ENCODE assay signal across 7 mouse cellular contexts in the genomic region with DNA sequence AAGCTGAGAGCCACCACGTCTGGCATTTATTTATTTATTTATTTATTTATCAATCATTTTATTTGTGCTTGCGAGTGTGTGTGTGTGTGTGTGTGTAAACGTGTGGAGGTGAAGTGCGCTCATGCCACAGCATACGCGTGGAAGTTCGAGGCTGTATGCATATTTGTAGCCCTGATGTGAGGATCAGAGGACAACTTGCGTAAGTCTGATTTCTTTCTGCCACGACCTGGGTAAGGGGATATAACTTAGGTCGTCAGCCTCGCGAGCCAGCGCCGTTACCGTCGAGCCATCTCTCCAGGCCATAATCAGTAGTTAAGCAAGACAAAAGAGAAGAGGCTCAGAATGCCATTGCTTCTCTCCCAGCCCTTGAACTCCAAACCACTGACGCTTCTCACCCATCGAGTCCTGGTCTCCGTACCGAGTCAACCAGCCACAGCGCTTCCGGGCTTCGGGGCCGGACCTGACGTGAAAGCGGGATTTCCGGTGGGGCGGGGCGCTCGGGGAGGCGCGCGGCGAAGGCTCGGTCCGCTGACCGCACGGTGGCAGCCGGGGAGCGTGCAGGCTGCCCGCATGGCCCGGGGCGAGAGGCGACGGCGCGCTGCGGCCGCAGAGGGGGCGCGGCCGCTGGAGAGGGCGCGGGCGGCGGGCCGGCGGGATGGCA. TPM values are rescaled to one million over a fixed set of nuclear protein-coding genes. Genes with fewer than 3 reads are reported as not detected.
A peak's percentile ranks its signal among the peaks of the same experiment; 100 is the strongest.
DNase-seq lines count a peak whose midpoint lies in the region; ATAC-seq lines count a peak whose summit lies in the region.

A gene (plus strand): TSS at position 486 of the 661 bp plus-strand sequence.

- peak within 1 kb of the TSS; percentile 78 for H3K4me2 ChIP-seq in embryonic facial prominence, embryonic 11.5 days (ENCODE audit: low read depth, low read length)
- H3K4me2 ChIP-seq in midbrain, embryonic 12.5 days (replicated peaks), result peak within 1 kb of the TSS; percentile 95

- H3K36me3 ChIP-seq in embryonic facial prominence, embryonic 11.5 days (replicated peaks; ENCODE audit: control insufficient read depth, insufficient read depth, low read depth, low read length), result no peaks in the 10 kb centered on the region; the same call in 1 of the 2 replicates
- H3K36me3 ChIP-seq in limb, embryonic 10.5 days, result peaks cover 47% of the 10 kb centered on the region
- peaks cover 30% of the 10 kb centered on the region for H3K36me3 ChIP-seq in midbrain, embryonic 12.5 days

- H3K27ac ChIP-seq in embryonic facial prominence, embryonic 11.5 days (replicated peaks; ENCODE audit: low read depth, low read length), result 0 out of 2 replicates have a peak within 1 kb of the TSS, but pooled peaks have one; percentile 5
- peak within 1 kb of the TSS; percentile 93 for H3K27ac ChIP-seq in limb, embryonic 10.5 days
- peak within 1 kb of the TSS; percentile 78 for H3K27ac ChIP-seq in midbrain, embryonic 12.5 days (replicated peaks)

- peaks cover 4% of the 10 kb centered on the region for H3K4me1 ChIP-seq in embryonic facial prominence, embryonic 11.5 days (ENCODE audit: control insufficient read depth, insufficient read depth, low read length)
- H3K4me1 ChIP-seq in limb, embryonic 10.5 days, result peaks cover 40% of the 10 kb centered on the region
- peaks cover 46% of the 10 kb centered on the region for H3K4me1 ChIP-seq in midbrain, embryonic 12.5 days

- peak within 1 kb of the TSS; percentile 75 for H3K4me3 ChIP-seq in embryonic facial prominence, embryonic 11.5 days (ENCODE audit: low read depth, low read length)
- peak within 1 kb of the TSS; percentile 83 for H3K4me3 ChIP-seq in limb, embryonic 10.5 days
- peak within 1 kb of the TSS; percentile 78 for H3K4me3 ChIP-seq in midbrain, embryonic 12.5 days

- 1% methylated on average over 58 of the region's 58 CpGs for WGBS in embryonic facial prominence, embryonic 11.5 days
- WGBS in limb, embryonic 10.5 days, result 1% methylated on average over 58 of the region's 58 CpGs
- WGBS in midbrain, embryonic 12.5 days, result 1% methylated on average over 51 of the region's 58 CpGs

- no peaks in the 10 kb centered on the region for H3K9me3 ChIP-seq in embryonic facial prominence, embryonic 11.5 days (replicated peaks; ENCODE audit: control insufficient read depth, low read length)
- no peaks in the 10 kb centered on the region for H3K9me3 ChIP-seq in limb, embryonic 10.5 days (replicated peaks)
- no peaks in the 10 kb centered on the region for H3K9me3 ChIP-seq in midbrain, embryonic 12.5 days

- peak; percentile 72 for ATAC-seq in embryonic facial prominence, embryonic 11.5 days (replicated peaks; ENCODE audit: insufficient number of reproducible peaks, low FRiP score, low TSS enrichment, low read depth)
- peak; percentile 91 for ATAC-seq in granulocyte monocyte progenitor cell, adult 5-6 weeks (replicated peaks; ENCODE audit: poor library complexity, severe bottlenecking)
- peak; percentile 90 for ATAC-seq in midbrain, embryonic 12.5 days (ENCODE audit: low FRiP score, low read depth)

- H3K9ac ChIP-seq in embryonic facial prominence, embryonic 11.5 days (replicated peaks; ENCODE audit: low read length), result peak within 1 kb of the TSS; percentile 85
- H3K9ac ChIP-seq in midbrain, embryonic 12.5 days (replicated peaks), result peak within 1 kb of the TSS; percentile 85

- DNase-seq in adrenal gland, postnatal 14 days, result peak; percentile 98
- peak; percentile 95 for DNase-seq in embryonic facial prominence, embryonic 11.5 days (ENCODE audit: low spot score)
- peak; percentile 90 for DNase-seq in kidney, adult 11 months
- peak; percentile 97 for DNase-seq in limb, embryonic 10.5 days (ENCODE audit: low spot score)
- DNase-seq in skeletal muscle tissue, adult 2 months (ENCODE audit: low read depth, low spot score), result peak; percentile 80

- no peaks in the 10 kb centered on the region for H3K27me3 ChIP-seq in embryonic facial prominence, embryonic 11.5 days (ENCODE audit: control insufficient read depth, insufficient read depth, low read length)
- no peaks in the 10 kb centered on the region for H3K27me3 ChIP-seq in limb, embryonic 10.5 days (ENCODE audit: low read depth, poor library complexity, severe bottlenecking)
- no peaks in the 10 kb centered on the region for H3K27me3 ChIP-seq in midbrain, embryonic 12.5 days

RNA-seq across cellular contexts. Expression of the gene that starts here (rescaled TPM):
- total RNA-seq in adrenal gland, postnatal 14 days (2021), result 51.1 and 56.5 TPM in 2 replicates
- 22.1 and 23.9 TPM in 2 replicates for polyA plus RNA-seq in embryonic facial prominence, embryonic 11.5 days (2014; fragmentation: Nextera tagmentation; extraction: Ambion mirVana)
- total RNA-seq in granulocyte monocyte progenitor cell, adult 5-6 weeks (2014; fragmentation: Nextera tagmentation), result 90.1 and 93.4 TPM in 2 replicates
- 137 and 158 TPM in 2 replicates for total RNA-seq in granulocyte monocyte progenitor cell, adult 5-6 weeks (2017)
- polyA plus RNA-seq in limb, embryonic 10.5 days (2016; fragmentation: Nextera tagmentation; extraction: Ambion mirVana), result 45.3 and 53.8 TPM in 2 replicates
- polyA plus RNA-seq in midbrain, embryonic 12.5 days (2016; fragmentation: Nextera tagmentation; extraction: Ambion mirVana), result 34.9 and 42.6 TPM in 2 replicates

Comparison
In these comparisons a context has a peak if more than half of its experiments do, and no peak if none do; other contexts are left out.
1. Peak in every context shown above with its lines: DNase-seq, ATAC-seq, H3K4me3 ChIP-seq and H3K27ac ChIP-seq.
2. H3K27ac ChIP-seq: peak in every context shown above with its lines; median percentile 93 in limb, embryonic 10.5 days; 78 in midbrain, embryonic 12.5 days; 5 in embryonic facial prominence, embryonic 11.5 days.